In genomic region chr5:111394198-111395053, GRCm38 (mm10) we compare ENCODE assay signal across 10 mouse cellular contexts. TPM values are rescaled to one million over a fixed set of nuclear protein-coding genes. Genes with fewer than 3 reads are reported as not detected.
DNase-seq lines count a peak whose midpoint lies in the region; ATAC-seq and TF ChIP-seq lines count a peak whose summit lies in the region.
"Had no signal": no experiment of that assay in that cellular context is flagged by ENCODE, and none has a peak within 500 bp of the region (broad histone marks: within the 10 kb centered on the region; RNA-seq: fewer than 3 reads in every experiment).

No protein-coding gene starts in this region.

- 14% methylated on average over 15 of the region's 15 CpGs for WGBS in kidney, embryonic 16.5 days
- WGBS in kidney, adult 2 months = 21% methylated on average over 15 of the region's 15 CpGs
- WGBS in forebrain, embryonic 13.5 days = 3% methylated on average over 15 of the region's 15 CpGs
- 11% methylated on average over 15 of the region's 15 CpGs for WGBS in midbrain, postnatal 0 days

- no peaks in the 10 kb centered on the region for H3K9me3 ChIP-seq in kidney, embryonic 16.5 days (ENCODE audit: low read length)
- no peaks in the 10 kb centered on the region for H3K9me3 ChIP-seq in forebrain, embryonic 13.5 days (replicated peaks)
- no peaks in the 10 kb centered on the region for H3K9me3 ChIP-seq in midbrain, postnatal 0 days (ENCODE audit: low read length)
- H3K9me3 ChIP-seq: megakaryocyte, embryonic 14.5 days had no signal

- peaks cover 3% of the 10 kb centered on the region for H3K27me3 ChIP-seq in kidney, embryonic 16.5 days (ENCODE audit: insufficient read depth, low read length)
- H3K27me3 ChIP-seq in kidney, adult 2 months (replicated peaks; ENCODE audit: control insufficient read depth, insufficient read depth, low read length) = no peaks in the 10 kb centered on the region
- 0 out of 2 replicates have a peak, but pooled peaks cover 4% of the 10 kb centered on the region for H3K27me3 ChIP-seq in forebrain, embryonic 13.5 days
- H3K27me3 ChIP-seq in midbrain, postnatal 0 days (ENCODE audit: insufficient read depth, low read length) = no peaks in the 10 kb centered on the region
- H3K27me3 ChIP-seq: Patski had no signal

- no peak overlapping the region for H3K27ac ChIP-seq in kidney, embryonic 16.5 days (ENCODE audit: low read length)
- H3K27ac ChIP-seq in kidney, adult 2 months (ENCODE audit: insufficient read depth, low read depth, low read length) = no peak overlapping the region
- peak overlapping the region; percentile 83 for H3K27ac ChIP-seq in forebrain, embryonic 13.5 days
- H3K27ac ChIP-seq in midbrain, postnatal 0 days (ENCODE audit: low read depth, low read length) = no peak overlapping the region

- no peak for DNase-seq in kidney, adult 2 months
- peak; percentile 46 for DNase-seq in layer of hippocampus, adult 11-12 months (ENCODE audit: low spot score)
- DNase-seq in midbrain, postnatal 0 days (ENCODE audit: low spot score) = peak; percentile 53
- DNase-seq in urinary bladder, postnatal 36 days (ENCODE audit: low spot score in 2 of 2) = no peak
- DNase-seq in urinary bladder, postnatal 4 days (ENCODE audit: low spot score in 2 of 2) = no peak

- H3K4me3 ChIP-seq in kidney, embryonic 16.5 days (ENCODE audit: low read length) = peak overlapping the region; percentile 18
- no peak overlapping the region for H3K4me3 ChIP-seq in kidney, adult 2 months (ENCODE audit: insufficient read depth, low read depth, low read length)
- peak overlapping the region; percentile 24 for H3K4me3 ChIP-seq in forebrain, embryonic 13.5 days
- H3K4me3 ChIP-seq in midbrain, postnatal 0 days (ENCODE audit: low read depth, low read length) = no peak overlapping the region
- H3K4me3 ChIP-seq: megakaryocyte, embryonic 14.5 days had no signal

- TF ChIP-seq POLR2A in kidney, adult 2 months (IDR thresholded peaks at IDR 0.05; ENCODE audit: low read depth, low read length) = no peak

- no peak overlapping the region for H3K9ac ChIP-seq in kidney, embryonic 16.5 days (replicated peaks; ENCODE audit: low read length)
- peak overlapping the region; percentile 34; the same call in 1 of the 2 replicates for H3K9ac ChIP-seq in forebrain, embryonic 13.5 days
- H3K9ac ChIP-seq in midbrain, postnatal 0 days (replicated peaks; ENCODE audit: low read length, poor library complexity, severe bottlenecking) = peak overlapping the region; percentile 13; the same call in 1 of the 2 replicates

- H3K4me1 ChIP-seq in kidney, embryonic 16.5 days (ENCODE audit: insufficient read depth, low read length) = peaks cover 27% of the 10 kb centered on the region
- no peaks in the 10 kb centered on the region for H3K4me1 ChIP-seq in kidney, adult 2 months (ENCODE audit: control insufficient read depth, insufficient read depth, low read length)
- peaks cover 57% of the 10 kb centered on the region for H3K4me1 ChIP-seq in forebrain, embryonic 13.5 days
- peaks cover 17% of the 10 kb centered on the region for H3K4me1 ChIP-seq in midbrain, postnatal 0 days (ENCODE audit: insufficient read depth, low read length)
- H3K4me1 ChIP-seq: megakaryocyte, embryonic 14.5 days had no signal

- H3K36me3 ChIP-seq in kidney, embryonic 16.5 days (ENCODE audit: insufficient read depth, low read length) = no peaks in the 10 kb centered on the region
- H3K36me3 ChIP-seq in kidney, adult 2 months (ENCODE audit: control insufficient read depth, insufficient read depth, low read length) = no peaks in the 10 kb centered on the region
- H3K36me3 ChIP-seq in forebrain, embryonic 13.5 days (ENCODE audit: poor library complexity, severe bottlenecking) = peaks cover 3% of the 10 kb centered on the region; the same call in 1 of the 2 replicates
- no peaks in the 10 kb centered on the region for H3K36me3 ChIP-seq in midbrain, postnatal 0 days (ENCODE audit: insufficient read depth, low read length)

- ATAC-seq in kidney, embryonic 16.5 days (ENCODE audit: low FRiP score, low TSS enrichment) = no peak
- ATAC-seq in forebrain, embryonic 13.5 days = peak; percentile 39
- no peak for ATAC-seq in midbrain, postnatal 0 days (ENCODE audit: low FRiP score)
- ATAC-seq in granulocyte monocyte progenitor cell, adult 5-6 weeks (replicated peaks; ENCODE audit: poor library complexity, severe bottlenecking) = no peak
- ATAC-seq: Patski had no signal

- no peak for TF ChIP-seq CTCF in kidney, adult 2 months (conservative IDR thresholded peaks at IDR 0.05; ENCODE audit: insufficient read depth, insufficient read length, low read depth, low read length)
- TF ChIP-seq CTCF in midbrain, postnatal 0 days (IDR thresholded peaks at IDR 0.05) = no peak

- peak overlapping the region; percentile 44 for H3K4me2 ChIP-seq in kidney, embryonic 16.5 days (replicated peaks; ENCODE audit: low read depth, low read length)
- peak overlapping the region; percentile 60 for H3K4me2 ChIP-seq in forebrain, embryonic 13.5 days
- peak overlapping the region; percentile 41 for H3K4me2 ChIP-seq in midbrain, postnatal 0 days (ENCODE audit: low read depth, low read length, poor library complexity, severe bottlenecking)

RNA-seq across cellular contexts. Expression of gene Mn1, which starts 22.7 kb away (rescaled TPM):
- 6.9 and 7.2 TPM in 2 replicates for polyA plus RNA-seq in kidney, embryonic 16.5 days (2015; fragmentation: Nextera tagmentation; extraction: Ambion mirVana)
- 1.1 and 1.4 TPM in 2 replicates for polyA plus RNA-seq in kidney, adult 2 months (2012; rRNA removed)
- polyA plus RNA-seq in forebrain, embryonic 13.5 days (2015; fragmentation: Nextera tagmentation; extraction: Ambion mirVana) = 81.0 and 89.3 TPM in 2 replicates
- 112 and 139 TPM in 2 replicates for total RNA-seq in midbrain, postnatal 0 days (2014; rRNA removed)
- 49.6 and 49.8 TPM in 2 replicates for polyA plus RNA-seq in midbrain, postnatal 0 days (2015; fragmentation: Nextera tagmentation; extraction: Ambion mirVana)
- 0.64 TPM in 1 of 2 replicates, not detected in the other for total RNA-seq in granulocyte monocyte progenitor cell, adult 5-6 weeks (2014; fragmentation: Nextera tagmentation)
- not detected in 2 replicates for total RNA-seq in granulocyte monocyte progenitor cell, adult 5-6 weeks (2017)

Comparison
In these comparisons a context has a peak if more than half of its experiments do, and no peak if none do; other contexts are left out.
1. H3K4me3 ChIP-seq: peak in kidney, embryonic 16.5 days (single experiment) and forebrain, embryonic 13.5 days (single experiment); none in kidney, adult 2 months (single experiment) and midbrain, postnatal 0 days (single experiment).
2. DNase-seq: peak in layer of hippocampus, adult 11-12 months (single experiment) and midbrain, postnatal 0 days (single experiment); none in kidney, adult 2 months (single experiment), urinary bladder, postnatal 36 days (0 of 2) and urinary bladder, postnatal 4 days (0 of 2).
3. Peak in every context shown above with its lines, with median percentiles within 50 percentile points of each other: H3K4me2 ChIP-seq.